Mouse (Mus musculus): Measurements from ENCODE around the gene Sorl1.

DNA sequence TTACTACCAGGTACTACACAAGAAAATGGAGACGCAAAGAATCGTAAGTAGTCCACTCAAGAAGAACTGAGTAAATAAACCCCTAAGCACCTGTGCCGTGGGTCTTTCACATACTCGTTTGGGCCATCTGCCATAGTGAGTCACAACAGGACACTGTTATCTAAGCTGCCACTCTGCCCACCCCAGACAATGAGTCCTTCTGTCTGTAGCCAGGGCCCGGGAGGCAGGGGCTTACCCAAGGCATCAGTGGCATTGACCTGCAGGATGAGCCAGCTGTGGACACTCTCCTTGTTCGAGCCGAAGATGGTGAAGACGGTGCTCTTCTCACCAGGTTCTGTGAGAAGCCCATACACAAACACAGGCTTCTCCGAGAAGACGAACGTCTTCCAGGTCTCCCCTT is 77.8 kb downstream of the Sorl1 start:
- TF ChIP-seq POLR2A (IDR thresholded peaks at IDR 0.05; ENCODE audit: insufficient read length, low read depth): no peak
- no peak for TF ChIP-seq CEBPB (IDR thresholded peaks at IDR 0.05; ENCODE audit: insufficient read depth, poor library complexity, severe bottlenecking)
- no peak for TF ChIP-seq SRF (IDR thresholded peaks at IDR 0.05; ENCODE audit: control insufficient read depth, insufficient read length, low read depth)
- TF ChIP-seq MYOG (IDR thresholded peaks at IDR 0.05; ENCODE audit: control insufficient read depth in 1 of 3, insufficient read depth in 1 of 3, insufficient read length in 2 of 3, low read depth in 2 of 3): no peak
- no peak for TF ChIP-seq MAX (IDR thresholded peaks at IDR 0.05; ENCODE audit: low read depth)
- TF ChIP-seq POLR2AphosphoS2 (IDR thresholded peaks at IDR 0.05; ENCODE audit: insufficient read length, low read depth): no peak
- TF ChIP-seq USF1 (IDR thresholded peaks at IDR 0.05; ENCODE audit: low read depth): no peak
- TF ChIP-seq TCF12 (IDR thresholded peaks at IDR 0.05; ENCODE audit: insufficient read depth, poor library complexity, severe bottlenecking): no peak
- no peak for TF ChIP-seq MYOD1 (IDR thresholded peaks at IDR 0.05; ENCODE audit: control insufficient read depth in 1 of 3, insufficient read length in 2 of 3, low read depth in 2 of 3)
- no peak for TF ChIP-seq E2F4 (IDR thresholded peaks at IDR 0.05; ENCODE audit: insufficient read depth)
- no peak for TF ChIP-seq TCF3 (IDR thresholded peaks at IDR 0.05; ENCODE audit: insufficient read length, low read depth)
- TF ChIP-seq REST (IDR thresholded peaks at IDR 0.05; ENCODE audit: insufficient read depth, insufficient read length): no peak

All from myocyte (in vitro differentiated cells).